Mouse (Mus musculus) hematopoietic stem cell, adult 5-6 weeks (primary cell): ENCODE results near the gene Prmt2. TPM values are rescaled to one million over a fixed set of nuclear protein-coding genes. Genes with fewer than 3 reads are reported as not detected.
A peak's percentile ranks its signal among the peaks of the same experiment; 100 is the strongest.

Source experiments
- ATAC-seq, 2 experiments: fragments of 125-278 bp in 1 of 2; replicated peaks in 1 of 2; 2 replicates each; pipeline ENCODE4 v1.8.0; 2016 to 2017; ENCODE audit warnings: inconsistent platforms in 2 of 2, mild to moderate bottlenecking in 2 of 2, moderate number of reproducible peaks in 2 of 2, low read depth in 1 of 2, moderate TSS enrichment in 1 of 2; ENCODE audit not compliant: low FRiP score in 2 of 2, poor library complexity in 2 of 2, severe bottlenecking in 2 of 2, insufficient read depth in 1 of 2, low TSS enrichment in 1 of 2
- total RNA-seq: library from RNA; stranded (forward); fragments of 172-1452, 232-1000 nt; gene quantifications from 2 replicates; pipeline ENCODE4 v1.2.3, GENCODE M21; 2017

The Prmt2 gene
- 4.2 and 5.8 TPM in 2 replicates for total RNA-seq

DNA sequence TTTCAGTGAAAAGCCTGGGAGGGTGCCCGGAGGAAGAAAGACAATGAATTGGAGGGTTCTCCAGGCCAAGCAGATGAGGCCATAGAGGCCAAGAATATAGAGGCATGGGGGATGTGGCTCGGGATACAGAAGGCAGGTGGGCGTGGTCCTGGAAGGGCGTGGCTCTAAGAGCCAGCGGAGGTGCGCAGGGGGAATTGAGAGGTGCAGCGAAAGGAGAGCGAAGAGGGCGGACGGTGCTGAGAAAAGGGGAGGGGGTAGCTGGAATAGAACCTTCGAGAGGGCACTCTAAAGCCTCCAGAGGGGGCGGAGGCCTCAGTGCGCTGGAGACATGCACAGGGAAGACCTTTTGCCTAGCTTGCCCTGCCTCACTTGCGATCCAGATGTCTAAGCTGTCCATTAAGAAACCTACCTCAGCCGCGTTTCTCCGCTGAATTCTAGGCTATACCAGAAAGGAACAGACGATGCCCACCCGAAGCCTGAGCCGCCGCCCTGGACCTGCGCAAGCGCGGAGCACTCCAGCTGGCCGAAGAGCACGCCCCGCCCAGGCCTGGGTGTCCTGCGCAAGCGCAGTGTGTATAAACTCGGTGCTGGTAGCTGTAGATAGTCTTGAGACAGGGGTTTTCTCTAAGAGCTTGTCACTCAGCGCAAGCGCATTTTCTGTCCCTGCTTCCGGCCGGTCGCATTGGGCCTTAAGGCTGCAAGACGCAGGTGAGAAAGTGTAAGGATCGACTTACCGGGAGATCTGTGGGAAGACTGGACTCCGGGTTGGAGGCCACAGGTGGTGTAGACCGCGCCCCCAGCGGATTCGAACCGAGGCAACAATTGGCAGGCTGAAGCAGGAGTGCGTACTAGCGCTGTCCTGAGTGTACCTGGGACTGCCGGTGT is at the start of gene Prmt2:
TSS of gene Prmt2 (minus strand) at position 525 of the 885 bp plus-strand sequence.
- ATAC-seq: peak; percentile 90 to 96

DNA sequence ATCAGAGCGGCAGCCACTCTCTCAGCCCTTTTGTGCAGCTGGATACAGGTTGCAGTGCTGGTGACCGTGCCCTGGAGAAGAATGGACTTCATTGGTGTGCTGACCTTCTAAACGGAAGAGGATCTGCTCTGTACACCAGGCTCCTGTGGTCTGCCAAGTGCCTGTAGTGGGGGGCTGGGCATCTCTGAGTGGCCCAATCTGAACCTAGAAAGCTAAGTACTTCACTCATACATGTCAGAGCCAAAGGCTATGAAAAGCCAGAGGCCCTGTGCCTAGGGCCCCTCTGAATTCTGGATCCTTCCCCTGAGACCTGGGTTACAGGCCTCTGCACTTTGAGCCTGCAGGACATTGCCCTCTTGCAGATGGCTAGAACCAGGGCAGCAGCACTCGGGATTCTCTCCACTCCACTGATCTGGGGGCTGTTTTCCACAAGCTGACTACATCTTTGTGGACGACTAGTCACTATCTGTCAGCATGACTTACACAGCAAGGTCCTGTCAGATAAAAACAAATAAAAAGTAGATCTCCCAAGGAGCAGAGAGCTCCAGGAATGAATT is 41.0 kb upstream of the Prmt2 start:
- no peak for ATAC-seq

DNA sequence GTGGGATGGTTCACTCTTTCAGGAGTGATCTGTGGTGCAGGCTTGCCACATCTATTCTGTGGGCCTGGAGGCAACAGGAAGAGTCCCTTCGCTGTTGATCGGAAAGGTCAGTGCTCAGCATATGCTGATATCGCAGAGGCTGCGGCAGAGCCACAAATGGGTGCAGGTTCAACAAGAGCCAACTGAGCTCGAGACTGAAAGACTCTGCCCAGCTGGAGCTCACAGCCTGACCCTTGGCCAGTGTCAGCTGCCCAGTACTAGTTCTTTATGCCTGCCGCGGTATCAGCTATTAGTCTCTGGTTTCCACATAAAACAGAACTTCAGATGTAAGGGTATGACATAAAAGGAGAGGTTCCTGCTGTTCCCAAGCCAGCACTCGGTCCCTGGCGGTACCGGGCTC is 37.6 kb upstream of the Prmt2 start:
- no peak for ATAC-seq

- ATAC-seq: peak; percentile 88 to 91
Observed at GRCm38 (mm10) chr10:76271238-76271637, 33.6 kb upstream of the Prmt2 start.

GRCm38 (mm10) chr10:76262431-76262830 is 24.8 kb upstream of the Prmt2 start:
- no peak for ATAC-seq

- ATAC-seq: no peak
Observed at GRCm38 (mm10) chr10:76261447-76261846, 23.8 kb upstream of the Prmt2 start.

DNA sequence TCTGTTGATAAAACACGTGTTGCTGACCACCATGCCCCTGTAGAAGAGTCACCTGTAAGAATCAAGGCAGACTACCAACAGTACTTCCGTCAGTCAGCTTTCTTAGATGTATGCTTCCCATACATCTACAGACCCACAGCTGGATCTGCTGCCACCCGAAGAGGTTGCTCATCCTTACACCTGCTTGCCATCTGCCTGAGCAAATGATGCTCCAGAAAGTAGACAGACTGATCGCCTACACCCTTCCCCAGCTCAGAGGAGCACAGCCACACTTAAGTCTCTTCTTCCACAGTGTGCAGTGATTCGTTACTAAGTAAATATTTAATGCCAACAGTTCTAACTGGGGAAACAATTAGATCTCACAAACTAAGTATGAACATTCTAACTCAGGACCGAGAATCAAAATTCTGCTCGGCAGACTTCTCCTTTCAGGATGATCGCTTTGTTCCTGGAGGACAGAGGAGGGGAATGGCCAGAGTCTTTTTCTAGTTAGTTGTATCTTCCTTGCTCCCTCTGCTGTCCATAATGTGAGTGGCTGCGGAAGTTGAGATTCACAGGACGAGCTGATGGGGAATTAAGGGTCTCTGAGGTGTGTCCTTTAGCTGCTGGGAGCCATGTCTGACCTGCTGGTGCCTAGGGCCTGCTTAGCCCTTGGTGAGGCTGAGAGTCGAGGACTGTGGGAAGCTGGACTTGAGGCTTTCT is 22.8 kb upstream of the Prmt2 start:
- ATAC-seq: no peak

- ATAC-seq: no peak
Observed at GRCm38 (mm10) chr10:76259566-76260232, 22.0 kb upstream of the Prmt2 start.

- peak; percentile 70 to 83 for ATAC-seq
Observed at GRCm38 (mm10) chr10:76257719-76258390, 20.2 kb upstream of the Prmt2 start.

DNA sequence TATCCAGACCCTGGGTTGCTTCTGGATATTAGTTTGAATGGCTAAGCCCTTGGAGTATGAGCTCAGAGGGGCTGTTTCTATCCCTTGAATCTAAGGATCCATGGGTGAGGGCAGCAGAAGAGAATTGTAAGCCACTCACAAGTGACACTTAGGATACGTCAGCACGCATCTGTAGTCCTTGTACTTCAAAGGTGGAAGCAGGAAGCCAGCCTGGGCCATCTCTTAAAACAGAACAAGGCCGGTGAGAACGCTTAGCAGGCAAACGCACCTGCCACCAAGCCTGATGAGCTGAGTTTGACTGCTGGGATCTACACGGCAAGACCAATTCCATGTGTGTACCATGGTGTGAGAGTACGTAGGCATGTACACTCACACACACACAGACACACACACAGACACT is 19.6 kb upstream of the Prmt2 start:
- ATAC-seq: no peak

GRCm38 (mm10) chr10:76255617-76256016 is 18.0 kb upstream of the Prmt2 start:
- no peak for ATAC-seq

- no peak for ATAC-seq
Observed at GRCm38 (mm10) chr10:76253536-76253935, 15.9 kb upstream of the Prmt2 start, which contains the start of gene S100b. Gene S100b (plus strand): TSS chr10:76253853.

- ATAC-seq: no peak
Observed at GRCm38 (mm10) chr10:76253079-76253478, 15.4 kb upstream of the Prmt2 start.

GRCm38 (mm10) chr10:76250870-76251269 is 13.2 kb upstream of the Prmt2 start:
- ATAC-seq: no peak

DNA sequence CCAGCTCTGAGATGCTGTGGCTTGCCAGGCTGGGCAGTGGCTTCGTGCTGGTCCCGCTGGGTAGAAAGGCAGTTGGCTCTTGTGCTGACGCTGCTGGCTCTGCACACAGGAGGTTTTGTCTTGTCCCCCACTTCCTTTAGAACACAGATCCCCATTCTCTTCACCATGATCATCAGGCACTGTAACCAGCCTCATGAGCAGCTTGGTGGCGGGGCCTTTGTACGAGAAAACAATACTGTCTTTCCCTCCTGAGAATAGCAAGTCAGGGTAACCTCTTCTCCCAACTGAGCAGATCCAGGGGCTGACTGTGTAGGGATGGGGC is 10.9 kb upstream of the Prmt2 start:
- ATAC-seq: no peak

- no peak for ATAC-seq
Observed at GRCm38 (mm10) chr10:76247960-76248646, 10.4 kb upstream of the Prmt2 start.

DNA sequence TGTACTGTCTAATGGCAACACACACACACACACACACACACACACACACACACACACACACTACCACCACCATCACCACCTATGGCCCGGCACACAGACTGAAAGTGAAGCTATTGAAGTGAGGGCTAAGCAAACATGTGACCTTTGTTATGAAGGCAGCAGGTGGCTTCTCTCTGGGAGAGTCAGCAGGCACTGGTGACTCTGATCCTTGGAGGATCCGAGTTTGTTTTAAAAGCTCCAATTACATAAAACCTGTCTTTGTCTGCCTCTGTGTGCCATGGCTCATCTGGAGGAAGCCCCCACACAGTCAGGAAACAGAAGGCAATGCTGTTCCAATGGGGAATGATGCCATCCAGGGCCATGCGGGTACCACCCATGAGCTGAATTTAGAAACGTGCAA is 8.9 kb upstream of the Prmt2 start:
- ATAC-seq: no peak
